Mouse (Mus musculus) midbrain, embryonic 15.5 days (tissue): Measurements from ENCODE around the gene Tmem183a. TPM values are rescaled to one million over a fixed set of nuclear protein-coding genes. Genes with fewer than 3 reads are reported as not detected.

ENCODE experiments used
- ATAC-seq: fragments of 200-750 bp; cut with Nextera tagmentation; replicated peaks from 2 replicates; pipeline ENCODE4 v1.8.0; 2017; ENCODE audit warnings: moderate TSS enrichment
- H3K27ac ChIP-seq: fragments of 300-500 bp; sonication (generic); 2 replicates; pipeline ENCODE4 v1.5.1; 2015; ENCODE audit warnings: mild to moderate bottlenecking, inconsistent platforms
- H3K27me3 ChIP-seq: fragments of 300-500 bp; sonication (generic); replicated peaks from 2 replicates; pipeline ENCODE4 v1.6.1; 2015; ENCODE audit warnings: inconsistent platforms
- H3K36me3 ChIP-seq: fragments of 300-500 bp; sonication (generic); replicated peaks from 2 replicates; pipeline ENCODE4 v1.6.1; 2015; ENCODE audit warnings: inconsistent platforms
- H3K4me1 ChIP-seq: fragments of 300-500 bp; sonication (generic); 2 replicates; pipeline ENCODE4 v1.6.1; 2015; ENCODE audit warnings: inconsistent platforms
- H3K4me2 ChIP-seq: fragments of 300-500 bp; sonication (generic); 2 replicates; pipeline ENCODE4 v1.6.1; 2015; ENCODE audit warnings: inconsistent platforms, mild to moderate bottlenecking, moderate library complexity
- H3K4me3 ChIP-seq: fragments of 300-500 bp; sonication (generic); 2 replicates; pipeline ENCODE4 v1.5.1; 2015; ENCODE audit warnings: mild to moderate bottlenecking, inconsistent platforms
- H3K9ac ChIP-seq: fragments of 300-500 bp; sonication (generic); 2 replicates; pipeline ENCODE4 v1.6.1; 2015; ENCODE audit warnings: mild to moderate bottlenecking, inconsistent platforms
- H3K9me3 ChIP-seq: fragments of 300-500 bp; sonication (generic); 2 replicates; pipeline ENCODE4 v1.6.1; 2016; ENCODE audit warnings: inconsistent platforms
- WGBS: fragments of 180-500 bp; shearing (Covaris S2); methylation state at CpG from one replicate; pipeline ENCODE4 v1.1.7; 2015; ENCODE audit warnings: mixed read lengths; 5-methylcytosine and 5-hydroxymethylcytosine counted together
- polyA plus RNA-seq: library from polyadenylated mRNA; unstranded; fragments of >200 nt; fragmentation: Nextera tagmentation; extraction: Ambion mirVana; gene quantifications from 2 replicates; pipeline ENCODE4 v1.2.1, GENCODE M21; 2015

The Tmem183a gene
- polyA plus RNA-seq, 1 experiment from 2014 or later = 147 TPM

DNA sequence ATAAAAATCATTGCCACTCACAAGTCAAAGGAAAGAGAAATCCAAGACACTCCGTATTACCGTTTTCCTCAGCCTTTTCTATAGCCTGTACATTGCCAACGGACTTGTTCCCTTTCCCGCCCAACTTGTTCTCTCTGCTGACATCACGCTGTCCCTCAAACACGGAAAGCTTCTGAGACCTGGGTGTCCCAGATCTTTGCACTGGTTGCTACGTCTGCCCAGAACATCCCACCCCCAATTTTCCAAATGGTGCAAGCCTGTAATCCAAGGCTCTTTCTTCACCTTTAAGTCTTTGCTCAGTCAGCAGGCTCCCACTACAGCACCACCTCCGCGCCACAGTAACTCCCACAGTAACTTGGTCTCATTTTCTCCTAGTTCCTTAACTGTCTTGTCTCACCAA, 56.8 kb downstream of the Tmem183a start:
- 93% methylated on average over 9 of the region's 9 CpGs for WGBS
- peaks cover 14% of the 10 kb centered on the region for H3K27me3 ChIP-seq
- H3K9ac ChIP-seq = no peak overlapping the region
- ATAC-seq = no peak
- peaks cover 12% of the 10 kb centered on the region for H3K4me1 ChIP-seq
- H3K4me2 ChIP-seq = no peak overlapping the region
- H3K27ac ChIP-seq = no peak overlapping the region
- no peak overlapping the region for H3K4me3 ChIP-seq
- H3K9me3 ChIP-seq = no peaks in the 10 kb centered on the region
- no peaks in the 10 kb centered on the region for H3K36me3 ChIP-seq

DNA sequence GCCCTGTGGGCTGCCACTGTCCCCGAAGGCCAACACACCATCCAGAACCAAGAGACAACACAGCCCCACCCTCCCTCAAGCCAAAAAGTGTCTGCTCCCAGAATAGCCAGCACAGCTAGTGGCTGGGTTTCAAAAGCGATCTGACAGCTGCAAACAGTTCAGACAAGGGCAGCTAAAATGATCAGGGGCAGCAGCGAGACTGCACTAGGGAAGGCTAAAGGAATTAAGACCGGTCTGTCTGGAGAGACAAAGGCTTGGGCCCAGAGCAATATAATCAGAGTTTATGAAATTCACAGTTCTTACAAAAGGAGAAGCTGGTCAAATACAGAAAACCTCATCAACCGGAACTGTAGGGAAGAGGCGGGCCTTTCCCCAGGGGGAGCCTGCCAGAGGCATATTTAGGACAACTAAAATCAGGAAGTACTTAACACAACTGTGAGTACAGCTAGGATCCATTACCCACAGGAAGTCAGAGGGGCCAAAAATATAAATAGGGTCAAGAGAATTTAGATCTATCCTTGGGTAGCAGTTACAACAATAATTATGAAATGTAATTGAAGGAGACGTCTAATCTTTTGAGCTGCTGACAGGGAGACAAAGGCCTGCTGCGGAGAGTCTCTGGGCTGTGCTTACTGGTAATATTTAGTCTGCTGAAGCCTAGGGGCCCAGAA, 59.1 kb downstream of the Tmem183a start:
- WGBS = 15% methylated on average over 8 of the region's 8 CpGs
- Histone ChIP-seq H3K4me2 (no peak overlapping the region), H3K9ac (no peak overlapping the region), H3K4me3 (no peak overlapping the region), H3K4me1 (peaks cover 24% of the 10 kb centered on the region), H3K36me3 (no peaks in the 10 kb centered on the region), H3K27ac (peak overlapping the region; percentile 68), H3K27me3 (peaks cover 26% of the 10 kb centered on the region), H3K9me3 (no peaks in the 10 kb centered on the region)
- no peak for ATAC-seq

DNA sequence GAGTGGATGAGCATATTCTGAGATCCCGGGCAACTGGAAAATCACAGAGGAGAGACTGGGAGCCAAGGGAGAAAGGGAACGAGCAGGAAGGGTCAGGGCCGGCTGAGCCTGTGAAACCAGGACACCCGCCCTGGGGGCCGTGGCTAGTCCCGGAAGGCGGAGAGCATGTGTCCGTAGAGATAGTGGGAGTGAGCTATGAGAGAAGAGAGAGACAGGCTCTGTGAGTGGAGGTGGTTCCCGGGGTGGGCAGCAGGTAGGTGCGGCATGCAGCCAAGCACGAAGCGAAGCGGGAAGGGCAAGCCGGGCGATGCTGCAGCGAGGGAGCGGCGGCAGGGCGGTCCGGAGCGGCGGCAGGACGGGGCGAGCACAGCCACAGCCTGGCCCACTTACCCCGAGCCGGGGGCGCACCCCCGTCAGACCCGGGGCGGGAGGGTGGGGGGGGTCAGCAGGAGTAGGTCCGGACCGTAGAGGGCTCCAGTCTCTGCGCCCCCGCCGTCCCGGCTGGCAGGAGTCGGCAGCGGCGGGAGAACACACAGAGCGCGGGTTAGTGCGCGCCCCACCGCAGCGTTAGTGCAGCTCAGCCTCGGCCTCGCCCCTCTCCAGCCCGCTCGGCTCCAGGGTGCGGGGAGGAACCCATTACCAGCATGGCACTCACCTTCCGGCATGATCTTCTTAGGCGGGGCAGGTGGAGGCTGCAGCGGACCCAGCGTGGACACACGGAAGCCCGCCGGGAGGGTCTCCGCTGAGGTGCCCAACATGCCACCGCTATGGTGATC, 63.0 kb downstream of the Tmem183a start:
- Histone ChIP-seq H3K4me1 (peaks cover 24% of the 10 kb centered on the region), H3K36me3 (no peaks in the 10 kb centered on the region), H3K4me2 (peak overlapping the region; percentile 91), H3K27ac (no peak overlapping the region), H3K9me3 (peaks cover 3% of the 10 kb centered on the region; the same call in 1 of the 2 replicates), H3K4me3 (peak overlapping the region; percentile 47), H3K27me3 (peaks cover 27% of the 10 kb centered on the region), H3K9ac (peak overlapping the region; percentile 48)
- peak; percentile 69 for ATAC-seq
- WGBS = 6% methylated on average over 58 of the region's 59 CpGs

DNA sequence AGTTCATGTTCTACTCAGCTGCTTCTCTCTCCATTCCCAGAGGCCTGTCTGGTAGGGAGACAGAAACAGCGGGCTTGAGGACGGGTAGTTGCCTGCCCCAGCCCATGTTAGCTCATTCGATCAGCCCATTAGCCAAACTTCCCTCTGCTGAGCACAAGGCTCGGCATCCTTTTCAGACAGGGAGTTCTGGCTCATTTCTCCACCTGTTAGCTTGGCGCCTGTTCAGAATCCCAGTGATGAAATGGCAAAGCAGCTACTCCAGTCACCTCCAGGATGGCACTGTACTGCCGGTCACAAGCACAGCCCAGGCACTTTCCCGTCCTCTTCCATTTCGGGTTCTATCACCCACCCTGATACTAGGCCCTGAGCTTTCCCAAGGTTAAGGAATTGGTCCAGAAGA, 64.5 kb downstream of the Tmem183a start:
- H3K9me3 ChIP-seq = peaks cover 3% of the 10 kb centered on the region; the same call in 1 of the 2 replicates
- ATAC-seq = no peak
- WGBS = 88% methylated on average over 8 of the region's 8 CpGs
- H3K36me3 ChIP-seq = no peaks in the 10 kb centered on the region
- H3K27me3 ChIP-seq = peaks cover 27% of the 10 kb centered on the region
- no peak overlapping the region for H3K4me2 ChIP-seq
- H3K9ac ChIP-seq = no peak overlapping the region
- peaks cover 14% of the 10 kb centered on the region for H3K4me1 ChIP-seq
- H3K4me3 ChIP-seq = no peak overlapping the region
- no peak overlapping the region for H3K27ac ChIP-seq

Other genes starting within 250 kb of the Tmem183a start
- 1.5 and 3.3 TPM in 2 replicates for gene Chil1, start 179.8 kb downstream of the Tmem183a start, polyA plus RNA-seq
- 0.13 and 0.19 TPM in 2 replicates for gene Mybph, start 168.5 kb downstream of the Tmem183a start, polyA plus RNA-seq
- 16.2 and 19.2 TPM in 2 replicates for gene Adora1, start 126.5 kb downstream of the Tmem183a start, polyA plus RNA-seq
- 0.10 TPM in 1 of 2 replicates, not detected in the other for gene Myog, start 72.0 kb downstream of the Tmem183a start, polyA plus RNA-seq
- 18.9 and 20.4 TPM in 2 replicates for gene Ppfia4, start 29.1 kb downstream of the Tmem183a start, polyA plus RNA-seq
- not detected in 2 replicates for gene 4933406M09Rik, start 24.0 kb upstream of the Tmem183a start, polyA plus RNA-seq
- gene Cyb5r1, start 43.6 kb upstream of the Tmem183a start, polyA plus RNA-seq = 12.6 and 13.3 TPM in 2 replicates
- 76.0 and 82.4 TPM in 2 replicates for gene Adipor1, start 53.4 kb upstream of the Tmem183a start, polyA plus RNA-seq
- 37.0 and 37.7 TPM in 2 replicates for gene Klhl12, start 93.6 kb upstream of the Tmem183a start, polyA plus RNA-seq
- 69.5 and 70.7 TPM in 2 replicates for gene Rabif, start 132.7 kb upstream of the Tmem183a start, polyA plus RNA-seq
- not detected in 2 replicates for gene Mgat4e, start 187.7 kb upstream of the Tmem183a start, polyA plus RNA-seq
- gene Kdm5b, start 198.2 kb upstream of the Tmem183a start, polyA plus RNA-seq = 83.9 and 87.1 TPM in 2 replicates